Mouse (Mus musculus) kidney, adult 2 months (tissue): ENCODE results near the gene Nfia.

Experiments
- CTCF ChIP-seq: fragments of 200-500 bp; conservative IDR thresholded peaks from 2 replicates; pipeline ENCODE4 v1.5.1; 2011; ENCODE audit warnings: low read depth, mild to moderate bottlenecking, control low read depth, low read length, moderate library complexity, mixed read lengths; ENCODE audit not compliant: insufficient read depth, insufficient read length
- POLR2A ChIP-seq: fragments of 200-500 bp; IDR thresholded peaks from one replicate; pipeline ENCODE4 v1.6.1; 2011; ENCODE audit warnings: low read depth, low read length, control low read depth

DNA sequence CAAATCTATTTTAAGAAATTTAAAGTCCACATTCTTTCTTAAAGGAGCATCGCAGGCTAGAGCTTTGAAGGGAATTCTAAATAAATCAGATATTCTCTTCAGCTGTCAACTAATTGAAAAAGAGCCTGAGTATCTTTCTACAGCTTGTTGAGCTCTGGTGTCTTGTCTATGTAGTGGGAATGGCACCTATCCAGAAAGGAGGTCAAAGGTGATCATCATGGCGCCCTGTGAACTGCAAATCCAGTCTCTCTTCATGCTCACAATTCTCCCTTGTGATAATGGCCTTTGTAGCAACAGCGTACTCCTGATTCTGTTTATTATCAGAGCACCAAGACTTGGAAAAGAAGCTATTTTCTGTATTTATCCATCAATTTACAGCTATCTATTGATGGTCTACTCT lies 6.4 kb upstream of the Nfia start:
- TF ChIP-seq CTCF, result no peak
- no peak for TF ChIP-seq POLR2A
